Mouse (Mus musculus) embryonic stem cell, embryonic (primary cell): ENCODE measurements around the gene Smg9.

Experiments
- CTCF ChIA-PET, 4 experiments: fragments of 300-600 bp in 2 of 4; fragments of 350-600 bp in 2 of 4; sonication (Branson Sonifier 250); formaldehyde crosslinking; loops; one replicate each; lab custom pipeline; 2022; ENCODE audit warnings: inconsistent platforms in 2 of 4; lab: Charles Lee
- POLR2A ChIA-PET, 4 experiments: fragments of 300-600 bp in 2 of 4; fragments of 350-600 bp in 2 of 4; sonication (Branson Sonifier 250); formaldehyde crosslinking; loops; one replicate each; lab custom pipeline; 2022; ENCODE audit warnings: antibody characterized with exemption in 4 of 4, inconsistent platforms in 1 of 4; lab: Charles Lee

Smg9 gene

GRCm38 (mm10) chr7:24372300-24372699 is 27.1 kb upstream of the Smg9 start:
- CTCF ChIA-PET = interaction anchor here in 3 of 4 experiments (0.7 to 0.9 kb wide), 3 partner anchors 9 to 101 kb away, joined by 3 read pairs; no protein-coding TSS in a partner anchor
- POLR2A ChIA-PET = interaction anchor here in 2 of 4 experiments (1.1 to 1.5 kb wide), 2 partner anchors 12 to 27 kb away, joined by 3 read pairs; partner anchors contain the start of gene Smg9 (in 1 of the 2)

GRCm38 (mm10) chr7:24372786-24373185 is 26.6 kb upstream of the Smg9 start:
- ChIA-PET CTCF (interaction anchor here in 1 of 4 experiments (0.5 to 1.0 kb wide), 3 partner anchors 9 to 868 kb away, joined by 3 to 4 read pairs (median 3); no protein-coding TSS in a partner anchor), POLR2A (interaction anchor here in 1 of 4 experiments (1.5 kb wide), 1 partner anchor 27 kb away, joined by 3 read pairs; the partner anchor contains the start of gene Smg9)

- POLR2A ChIA-PET = interaction anchor here in 3 of 4 experiments (0.6 to 1.2 kb wide), 3 partner anchors 9 to 82 kb away, joined by 3 read pairs; partner anchors contain the start of gene Smg9 (in 1 of the 3)
- CTCF ChIA-PET = interaction anchor here in 2 of 4 experiments (1.0 to 1.4 kb wide), 4 partner anchors 9 to 282 kb away, joined by 3 to 6 read pairs (median 4); no protein-coding TSS in a partner anchor
These were observed 25.7 kb upstream of the Smg9 start for GRCm38 (mm10) chr7:24373538-24374379.

GRCm38 (mm10) chr7:24376456-24376855 is 23.0 kb upstream of the Smg9 start:
- ChIA-PET CTCF (interaction anchor here (0.6 to 2.4 kb wide), 19 partner anchors 9 to 286 kb away, joined by 3 to 18 read pairs (median 5); partner anchors contain the start of gene Smg9 (in 2 of the 4)), POLR2A (interaction anchor here in 3 of 4 experiments (0.5 to 2.8 kb wide), 6 partner anchors 12 to 159 kb away, joined by 3 to 10 read pairs (median 4); partner anchors contain the start of gene Smg9 (in 2 of the 3))

GRCm38 (mm10) chr7:24377091-24377865 is 22.1 kb upstream of the Smg9 start:
- CTCF ChIA-PET = interaction anchor here (0.6 to 2.4 kb wide), 25 partner anchors 8 to 573 kb away, joined by 3 to 18 read pairs (median 4); partner anchors contain the start of gene Smg9 (in 2 of the 4)
- POLR2A ChIA-PET = interaction anchor here in 2 of 4 experiments (0.6 to 2.8 kb wide), 8 partner anchors 12 to 133 kb away, joined by 3 to 10 read pairs (median 6); partner anchors contain the start of gene Smg9 (in 2 of the 2)

GRCm38 (mm10) chr7:24378049-24378701 is 21.2 kb upstream of the Smg9 start:
- CTCF ChIA-PET = interaction anchor here (0.5 to 2.4 kb wide), 22 partner anchors 9 to 607 kb away, joined by 3 to 10 read pairs (median 4); partner anchors contain the start of genes Rabac1 (in 1 of the 4) and Smg9 (in 1 of the 4)
- POLR2A ChIA-PET = interaction anchor here (0.6 to 2.8 kb wide), 13 partner anchors 8 to 177 kb away, joined by 3 to 10 read pairs (median 4); partner anchors contain the start of gene Smg9 (in 2 of the 4)

- ChIA-PET CTCF (interaction anchor here in 1 of 4 experiments (0.5 kb wide), 1 partner anchor 48 kb away, joined by 4 read pairs; no protein-coding TSS in a partner anchor), POLR2A (no interaction called here)
These were observed 19.5 kb upstream of the Smg9 start for GRCm38 (mm10) chr7:24379934-24380333.

- CTCF ChIA-PET = no interaction called here
- POLR2A ChIA-PET = no interaction called here
These were observed 19.0 kb upstream of the Smg9 start for GRCm38 (mm10) chr7:24380370-24380769.

- ChIA-PET POLR2A (interaction anchor here in 2 of 4 experiments (0.7 to 2.0 kb wide), 7 partner anchors 9 to 701 kb away, joined by 3 to 8 read pairs (median 4); partner anchors contain the start of gene Smg9 (in 1 of the 2)), CTCF (interaction anchor here in 3 of 4 experiments (0.7 to 3.3 kb wide), 10 partner anchors 9 to 59 kb away, joined by 3 to 24 read pairs (median 4); no protein-coding TSS in a partner anchor)
These were observed 16.6 kb upstream of the Smg9 start for GRCm38 (mm10) chr7:24382730-24383372.

GRCm38 (mm10) chr7:24384070-24384469 is 15.3 kb upstream of the Smg9 start:
- CTCF ChIA-PET = interaction anchor here in 3 of 4 experiments (0.6 to 3.3 kb wide), 19 partner anchors 10 to 1272 kb away, joined by 3 to 24 read pairs (median 4); partner anchors contain the start of gene Smg9 (in 1 of the 3)
- POLR2A ChIA-PET = interaction anchor here in 3 of 4 experiments (0.6 to 2.0 kb wide), 8 partner anchors 12 to 298 kb away, joined by 3 to 15 read pairs (median 4); partner anchors contain the start of gene Smg9 (in 2 of the 3)

GRCm38 (mm10) chr7:24384827-24385226 is 14.6 kb upstream of the Smg9 start:
- CTCF ChIA-PET = interaction anchor here (0.6 to 3.3 kb wide), 41 partner anchors 8 to 562 kb away, joined by 3 to 24 read pairs (median 4); partner anchors contain the start of genes Smg9 (in 2 of the 4) and Zfp108 (in 1 of the 4)
- POLR2A ChIA-PET = interaction anchor here in 3 of 4 experiments (0.6 to 2.0 kb wide), 8 partner anchors 8 to 508 kb away, joined by 3 to 10 read pairs (median 3); partner anchors contain the start of gene Smg9 (in 2 of the 3)

GRCm38 (mm10) chr7:24387059-24387556 is 12.3 kb upstream of the Smg9 start:
- POLR2A ChIA-PET = interaction anchor here in 3 of 4 experiments (0.8 to 3.4 kb wide), 4 partner anchors 11 to 13 kb away, joined by 3 to 15 read pairs (median 4); partner anchors contain the start of gene Smg9 (in 3 of the 3)
- CTCF ChIA-PET = interaction anchor here in 1 of 4 experiments (0.6 to 1.6 kb wide), 3 partner anchors 10 to 110 kb away, joined by 3 to 5 read pairs (median 4); no protein-coding TSS in a partner anchor

GRCm38 (mm10) chr7:24389516-24390187 is 9.8 kb upstream of the Smg9 start:
- CTCF ChIA-PET = interaction anchor here (0.6 to 1.3 kb wide), 6 partner anchors 10 to 202 kb away, joined by 3 to 4 read pairs (median 3); partner anchors contain the start of gene Smg9 (in 1 of the 4)
- POLR2A ChIA-PET = interaction anchor here in 2 of 4 experiments (0.7 to 1.5 kb wide), 4 partner anchors 10 to 63 kb away, joined by 3 to 8 read pairs (median 5); partner anchors contain the start of gene Smg9 (in 2 of the 2)

GRCm38 (mm10) chr7:24390512-24390911 is 8.9 kb upstream of the Smg9 start:
- POLR2A ChIA-PET = interaction anchor here in 2 of 4 experiments (0.6 to 1.5 kb wide), 3 partner anchors 9 to 13 kb away, joined by 4 to 8 read pairs (median 7); partner anchors contain the start of gene Smg9 (in 2 of the 2)

GRCm38 (mm10) chr7:24391077-24391476 is 8.3 kb upstream of the Smg9 start:
- ChIA-PET CTCF (interaction anchor here in 1 of 4 experiments (0.6 to 1.3 kb wide), 2 partner anchors 27 to 55 kb away, joined by 3 to 4 read pairs; no protein-coding TSS in a partner anchor), POLR2A (interaction anchor here in 1 of 4 experiments (1.5 kb wide), 1 partner anchor 9 kb away, joined by 7 read pairs; the partner anchor contains the start of gene Smg9)

More at GRCm38 (mm10) chr7:24390512-24390911, 8.9 kb upstream of the Smg9 start:
- CTCF ChIA-PET = interaction anchor here in 3 of 4 experiments (0.6 to 1.3 kb wide), 4 partner anchors 12 to 203 kb away, joined by 3 to 4 read pairs (median 3); no protein-coding TSS in a partner anchor
